Mouse (Mus musculus) neural tube, embryonic 13.5 days (tissue): ENCODE results near the gene Muc20. TPM values are rescaled to one million over a fixed set of nuclear protein-coding genes. Genes with fewer than 3 reads are reported as not detected.

ENCODE experiments used
- ATAC-seq: fragments of 200-750 bp; cut with Nextera tagmentation; 2 replicates; pipeline ENCODE4 v1.8.0; 2017; ENCODE audit warnings: low read depth, mild to moderate bottlenecking, moderate TSS enrichment, moderate library complexity
- H3K27ac ChIP-seq: fragments of 300-500 bp; sonication (generic); replicated peaks from 2 replicates; pipeline ENCODE4 v1.5.1; 2015; ENCODE audit warnings: moderate library complexity, mild to moderate bottlenecking, inconsistent platforms
- H3K27me3 ChIP-seq: fragments of 300-500 bp; sonication (generic); 2 replicates; pipeline ENCODE4 v1.6.1; 2015; ENCODE audit warnings: mild to moderate bottlenecking, inconsistent platforms
- H3K36me3 ChIP-seq: fragments of 300-500 bp; sonication (generic); 2 replicates; pipeline ENCODE4 v1.6.1; 2015; ENCODE audit warnings: mild to moderate bottlenecking, inconsistent platforms
- H3K4me1 ChIP-seq: fragments of 300-500 bp; sonication (generic); replicated peaks from 2 replicates; pipeline ENCODE4 v1.6.1; 2015; ENCODE audit warnings: inconsistent platforms
- H3K4me2 ChIP-seq: fragments of 300-500 bp; sonication (generic); 2 replicates; pipeline ENCODE4 v1.6.1; 2015; ENCODE audit warnings: inconsistent platforms, mild to moderate bottlenecking, moderate library complexity
- H3K4me3 ChIP-seq: fragments of 300-500 bp; sonication (generic); 2 replicates; pipeline ENCODE4 v1.5.1; 2015; ENCODE audit warnings: mild to moderate bottlenecking, inconsistent platforms
- H3K9ac ChIP-seq: fragments of 300-500 bp; sonication (generic); 2 replicates; pipeline ENCODE4 v1.6.1; 2015; ENCODE audit warnings: moderate library complexity, mild to moderate bottlenecking, inconsistent platforms
- H3K9me3 ChIP-seq: fragments of 300-500 bp; sonication (generic); 2 replicates; pipeline ENCODE4 v1.6.1; 2016; ENCODE audit warnings: inconsistent platforms
- WGBS: fragments of 180-500 bp; shearing (Covaris S2); methylation state at CpG from one replicate; pipeline ENCODE4 v1.1.7; 2015; 5-methylcytosine and 5-hydroxymethylcytosine counted together
- polyA plus RNA-seq: library from polyadenylated mRNA; unstranded; fragments of >200 nt; fragmentation: Nextera tagmentation; extraction: Ambion mirVana; gene quantifications from 2 replicates; pipeline ENCODE4 v1.2.1, GENCODE M21; 2015

Muc20 gene
- polyA plus RNA-seq, 1 experiment from 2014 or later: not detected

DNA sequence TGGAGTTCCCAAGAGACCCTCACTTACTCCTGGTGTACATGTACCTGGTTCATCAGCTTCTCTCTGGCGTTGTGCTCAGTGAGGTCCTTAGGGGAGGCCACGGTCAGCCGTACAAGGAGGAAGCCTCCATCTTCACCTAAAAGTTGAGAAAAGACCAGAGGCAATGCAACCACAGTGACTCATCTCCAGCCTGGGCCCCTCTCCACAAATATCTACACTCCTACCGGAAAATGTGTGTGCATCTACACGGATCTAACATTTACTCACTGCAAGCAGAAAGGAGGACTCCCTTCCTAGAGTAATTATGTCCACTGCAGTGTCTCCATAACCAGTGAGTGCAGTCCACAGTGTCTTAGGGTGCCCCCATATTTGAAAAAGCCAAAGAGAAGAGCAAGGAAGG is 7.2 kb downstream of the Muc20 start:
- Histone ChIP-seq H3K4me2 (no peak overlapping the region), H3K27me3 (no peaks in the 10 kb centered on the region), H3K36me3 (no peaks in the 10 kb centered on the region), H3K27ac (no peak overlapping the region), H3K9me3 (no peaks in the 10 kb centered on the region; the same call in 1 of the 2 replicates), H3K4me3 (no peak overlapping the region), H3K9ac (no peak overlapping the region), H3K4me1 (no peaks in the 10 kb centered on the region)
- no peak for ATAC-seq
- WGBS: 87% methylated on average over 5 of the region's 5 CpGs

DNA sequence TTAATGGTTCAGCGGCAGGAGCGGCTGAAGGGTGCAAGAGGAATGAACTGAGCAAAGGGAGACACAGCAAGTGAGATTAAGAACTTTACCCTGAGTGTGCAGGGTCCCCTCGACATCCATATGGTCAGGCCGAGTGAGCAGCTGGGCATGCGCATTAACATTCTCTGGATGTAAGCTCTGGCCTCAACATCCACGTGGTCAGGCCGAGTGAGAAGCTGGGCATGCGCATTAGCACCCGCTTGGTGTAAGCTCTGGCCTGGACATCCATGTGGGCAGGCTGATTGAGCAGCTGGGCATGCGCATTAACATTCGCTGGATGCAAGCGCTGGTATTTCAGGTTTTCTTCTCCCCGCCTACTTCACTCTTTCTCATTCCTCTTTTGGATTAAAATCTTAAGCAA is 12.4 kb downstream of the Muc20 start:
- no peak overlapping the region for H3K9ac ChIP-seq
- no peak overlapping the region for H3K27ac ChIP-seq
- no peak overlapping the region for H3K4me3 ChIP-seq
- H3K4me2 ChIP-seq: no peak overlapping the region
- peak; percentile 74 for ATAC-seq
- H3K9me3 ChIP-seq: no peaks in the 10 kb centered on the region; the same call in 1 of the 2 replicates
- H3K4me1 ChIP-seq: peaks cover 5% of the 10 kb centered on the region; the same call in 1 of the 2 replicates
- no peaks in the 10 kb centered on the region for H3K36me3 ChIP-seq
- 67% methylated on average over 13 of the region's 13 CpGs for WGBS
- H3K27me3 ChIP-seq: no peaks in the 10 kb centered on the region

DNA sequence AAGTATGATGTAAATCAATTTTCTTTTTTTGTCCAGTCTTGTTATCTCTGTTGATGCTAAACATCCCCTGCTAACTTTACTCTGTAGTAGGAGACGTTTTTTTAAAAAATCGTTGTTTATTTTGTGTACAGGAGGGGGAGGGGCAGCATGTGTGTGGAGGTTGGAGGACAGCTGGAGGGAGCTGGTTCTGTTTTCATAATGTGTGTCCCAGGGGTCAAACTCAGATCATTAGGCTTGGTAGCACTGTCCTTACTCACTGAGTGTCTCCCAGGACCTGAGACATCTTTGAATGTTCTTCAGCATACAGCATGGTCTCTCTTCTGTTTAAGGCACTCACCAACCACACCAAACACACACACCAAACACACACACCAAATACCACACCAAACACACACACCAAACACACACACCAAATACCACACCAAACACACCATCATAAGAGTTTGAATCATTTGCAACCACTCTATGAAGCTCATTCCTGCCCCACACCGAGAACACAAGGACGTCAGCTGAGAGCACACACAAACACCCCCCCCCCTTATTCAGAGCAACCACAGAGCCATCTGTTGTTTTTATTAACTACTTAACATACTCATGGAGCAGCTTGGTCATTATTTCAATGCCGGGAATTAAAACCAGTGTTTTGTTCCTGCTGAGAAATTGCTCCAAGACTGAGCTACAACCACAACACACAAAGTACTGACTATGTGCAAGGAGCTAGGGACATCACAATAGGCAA is 13.7 kb downstream of the Muc20 start:
- H3K4me1 ChIP-seq: peaks cover 10% of the 10 kb centered on the region; the same call in 1 of the 2 replicates
- H3K4me3 ChIP-seq: no peak overlapping the region
- H3K36me3 ChIP-seq: no peaks in the 10 kb centered on the region
- H3K27me3 ChIP-seq: no peaks in the 10 kb centered on the region
- ATAC-seq: no peak; the same call in 1 of the 2 replicates
- no peak overlapping the region for H3K9ac ChIP-seq
- no peak overlapping the region for H3K27ac ChIP-seq
- H3K9me3 ChIP-seq: no peaks in the 10 kb centered on the region; the same call in 1 of the 2 replicates
- WGBS: 41% methylated on average over 5 of the region's 5 CpGs
- H3K4me2 ChIP-seq: no peak overlapping the region

DNA sequence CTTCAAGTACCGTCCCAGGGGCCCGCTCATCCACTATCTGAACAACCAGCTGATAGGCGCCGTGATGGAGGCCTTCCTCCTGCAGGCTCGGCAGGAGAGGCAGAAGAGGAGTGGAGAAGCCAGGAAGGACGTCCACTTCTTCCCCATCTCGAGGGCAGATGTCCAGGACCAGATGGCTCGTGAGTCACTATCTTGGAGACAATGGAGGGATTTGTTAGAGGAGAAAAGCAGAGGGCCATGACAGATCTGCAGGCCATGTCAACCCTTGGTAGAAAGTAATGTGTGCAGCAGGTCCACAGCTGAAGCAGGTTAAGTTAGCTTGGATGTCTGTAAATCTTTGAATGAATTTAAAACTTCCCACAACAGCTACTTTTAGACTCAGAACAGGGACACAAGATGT is 18.3 kb downstream of the Muc20 start:
- H3K36me3 ChIP-seq: no peaks in the 10 kb centered on the region
- no peak overlapping the region for H3K4me3 ChIP-seq
- H3K27ac ChIP-seq: no peak overlapping the region
- H3K4me2 ChIP-seq: no peak overlapping the region
- H3K4me1 ChIP-seq: peaks cover 14% of the 10 kb centered on the region; the same call in 1 of the 2 replicates
- H3K27me3 ChIP-seq: no peaks in the 10 kb centered on the region
- ATAC-seq: no peak
- WGBS: 51% methylated on average over 8 of the region's 8 CpGs
- H3K9me3 ChIP-seq: no peaks in the 10 kb centered on the region
- no peak overlapping the region for H3K9ac ChIP-seq

DNA sequence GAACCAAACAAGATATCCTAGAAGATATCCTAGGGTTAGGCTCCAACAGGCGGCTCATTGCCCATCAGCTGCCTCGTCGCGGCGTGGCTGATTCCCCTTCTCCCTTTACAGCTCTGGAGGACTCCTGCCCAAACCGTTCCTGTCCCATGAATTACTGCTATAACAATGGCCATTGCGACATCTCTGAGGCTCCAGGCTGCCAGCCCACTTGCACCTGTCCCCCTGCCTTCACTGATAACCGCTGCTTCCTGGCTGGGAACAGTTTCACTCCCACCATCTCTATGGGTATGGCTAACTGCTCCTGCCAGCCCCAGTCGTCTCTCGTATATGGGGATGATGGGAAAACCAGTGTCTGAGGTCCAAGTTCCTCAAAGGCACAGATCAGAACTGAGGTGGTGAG is 20.6 kb downstream of the Muc20 start:
- Histone ChIP-seq H3K4me1 (peaks cover 9% of the 10 kb centered on the region; the same call in 1 of the 2 replicates), H3K4me3 (no peak overlapping the region), H3K9me3 (no peaks in the 10 kb centered on the region), H3K27me3 (no peaks in the 10 kb centered on the region), H3K4me2 (no peak overlapping the region), H3K36me3 (no peaks in the 10 kb centered on the region), H3K9ac (no peak overlapping the region), H3K27ac (no peak overlapping the region)
- no peak for ATAC-seq
- WGBS: 64% methylated on average over 10 of the region's 10 CpGs

DNA sequence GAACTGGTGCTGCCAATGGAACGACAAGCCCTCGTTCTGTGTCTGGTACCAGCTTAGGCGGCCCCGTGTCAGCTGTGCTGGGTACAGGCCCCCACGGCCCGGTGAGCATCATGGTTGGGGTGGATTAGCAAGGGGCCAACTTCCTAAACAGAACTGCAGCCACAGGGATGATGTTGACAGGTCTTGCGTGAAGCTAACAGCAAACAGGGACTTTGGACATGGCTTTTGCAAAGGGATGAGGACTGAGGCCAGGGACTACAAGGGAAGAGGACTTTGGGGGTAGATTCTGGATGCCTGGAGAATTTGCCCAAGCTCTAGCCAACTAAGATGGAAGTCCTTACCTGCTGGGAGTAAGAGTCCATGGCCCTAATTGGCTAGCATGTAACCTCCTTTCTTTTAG is 30.3 kb downstream of the Muc20 start:
- Histone ChIP-seq H3K4me1 (no peaks in the 10 kb centered on the region), H3K27ac (no peak overlapping the region), H3K4me3 (no peak overlapping the region), H3K9me3 (no peaks in the 10 kb centered on the region), H3K36me3 (no peaks in the 10 kb centered on the region), H3K27me3 (no peaks in the 10 kb centered on the region), H3K9ac (no peak overlapping the region), H3K4me2 (no peak overlapping the region)
- ATAC-seq: no peak
- WGBS: 95% methylated on average over 7 of the region's 7 CpGs

DNA sequence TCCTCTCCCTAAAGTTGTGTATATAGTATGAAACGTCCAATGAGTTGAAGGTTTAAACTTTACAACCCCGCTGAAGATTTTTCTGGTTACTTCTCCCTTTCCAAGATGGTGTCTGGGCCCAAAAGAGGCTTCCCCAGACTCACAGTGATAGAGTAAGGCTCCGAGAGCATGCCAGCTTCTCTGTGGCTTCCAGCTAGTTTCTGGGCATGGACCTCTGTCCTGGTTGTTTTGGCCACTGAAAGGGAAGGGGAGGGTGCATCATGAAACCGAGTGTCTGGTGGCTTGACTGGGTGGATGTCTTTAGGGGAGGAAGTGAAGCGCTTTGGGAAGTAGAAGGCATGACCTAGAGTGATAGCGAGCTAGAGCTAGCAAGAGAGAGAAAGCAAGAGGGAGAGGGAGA is 32.3 kb downstream of the Muc20 start:
- H3K27me3 ChIP-seq: no peaks in the 10 kb centered on the region
- H3K4me1 ChIP-seq: no peaks in the 10 kb centered on the region
- 80% methylated on average over 6 of the region's 6 CpGs for WGBS
- no peak overlapping the region for H3K4me3 ChIP-seq
- no peak overlapping the region for H3K27ac ChIP-seq
- no peaks in the 10 kb centered on the region for H3K36me3 ChIP-seq
- ATAC-seq: no peak
- no peak overlapping the region for H3K9ac ChIP-seq
- H3K4me2 ChIP-seq: no peak overlapping the region
- no peaks in the 10 kb centered on the region for H3K9me3 ChIP-seq

DNA sequence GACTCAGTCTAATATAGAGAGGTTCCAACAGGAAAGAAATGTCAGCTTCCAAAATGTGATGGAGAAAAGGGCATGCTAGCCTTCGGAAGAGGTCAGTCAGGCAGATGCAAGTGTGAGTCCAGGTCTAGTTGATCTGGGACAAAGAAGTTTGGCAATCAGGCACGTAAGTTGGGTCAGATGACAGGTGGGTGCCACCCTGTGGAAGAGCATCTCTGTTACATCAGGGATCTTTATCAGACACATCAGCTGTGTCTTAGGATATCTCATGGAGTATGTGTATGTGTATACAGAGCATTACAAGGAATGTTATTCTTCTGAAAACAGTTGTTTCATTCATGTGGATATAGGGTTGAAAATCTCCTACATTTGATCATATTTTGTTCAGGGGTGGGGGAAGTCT is 32.7 kb downstream of the Muc20 start:
- no peak overlapping the region for H3K9ac ChIP-seq
- no peak overlapping the region for H3K27ac ChIP-seq
- H3K4me3 ChIP-seq: no peak overlapping the region
- no peaks in the 10 kb centered on the region for H3K27me3 ChIP-seq
- WGBS: 85% methylated on average over 2 of the region's 2 CpGs
- no peaks in the 10 kb centered on the region for H3K9me3 ChIP-seq
- no peak for ATAC-seq
- H3K4me2 ChIP-seq: no peak overlapping the region
- no peaks in the 10 kb centered on the region for H3K36me3 ChIP-seq
- H3K4me1 ChIP-seq: no peaks in the 10 kb centered on the region

DNA sequence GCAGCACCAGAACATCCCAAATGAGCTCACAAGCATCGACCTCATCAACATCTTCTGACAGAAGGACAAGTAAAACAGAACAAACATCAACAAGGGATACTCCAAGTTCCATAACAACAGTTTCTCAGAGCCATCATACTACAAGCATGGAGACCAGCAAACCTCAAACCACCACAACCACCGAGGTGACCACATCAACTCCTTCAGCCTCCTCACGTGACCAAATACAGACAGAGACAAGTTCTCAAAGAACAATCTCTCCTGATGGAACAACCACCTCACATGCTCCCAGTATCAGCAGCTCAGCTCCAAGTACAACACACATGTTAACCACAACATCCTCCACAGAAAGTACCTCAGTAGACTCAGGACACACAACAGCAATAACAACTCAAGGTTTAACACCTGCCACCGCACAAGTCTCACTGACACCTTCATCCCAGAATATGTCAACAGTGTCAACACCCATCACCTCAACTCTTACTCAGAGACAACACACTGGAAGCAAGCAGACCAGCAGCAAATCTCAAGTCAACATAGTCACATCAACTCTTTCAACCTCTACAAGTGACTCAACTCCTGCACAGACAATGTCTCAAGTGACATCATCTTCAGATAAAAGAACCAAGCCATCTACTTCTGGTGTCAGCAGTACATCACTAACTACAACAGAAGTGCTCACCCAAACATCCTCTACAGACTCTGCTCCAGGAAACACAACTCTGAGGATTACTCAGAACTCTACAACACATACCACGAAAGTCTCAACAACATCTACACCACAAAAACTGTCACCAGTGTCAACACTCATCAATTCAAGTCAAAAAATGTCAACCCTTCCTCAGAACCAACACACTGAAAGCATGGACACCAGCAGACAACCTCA is 46.8 kb downstream of the Muc20 start:
- no peak overlapping the region for H3K27ac ChIP-seq

DNA sequence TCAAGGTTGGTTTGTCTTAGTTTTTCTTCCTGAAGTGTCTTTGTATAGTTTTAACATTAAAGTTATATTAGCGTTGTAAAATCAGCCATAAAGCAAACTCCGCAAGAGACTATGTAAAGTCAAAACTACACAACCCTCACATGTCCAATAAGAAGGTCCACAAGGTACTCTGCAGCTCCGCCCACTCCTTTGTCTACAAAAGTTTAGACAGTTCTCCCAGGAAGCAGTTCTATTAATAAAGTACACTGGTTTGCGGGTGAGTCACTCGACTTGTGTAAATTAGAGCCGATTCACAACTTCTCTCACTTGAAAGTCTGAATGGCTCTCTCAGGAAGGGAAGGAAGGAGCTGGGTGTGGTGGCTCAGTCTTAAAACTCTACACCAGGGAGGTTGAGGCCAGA is 51.4 kb downstream of the Muc20 start:
- H3K4me2 ChIP-seq: no peak overlapping the region
- no peak overlapping the region for H3K27ac ChIP-seq
- H3K9ac ChIP-seq: no peak overlapping the region
- 84% methylated on average over 6 of the region's 6 CpGs for WGBS
- no peaks in the 10 kb centered on the region for H3K9me3 ChIP-seq
- no peak overlapping the region for H3K4me3 ChIP-seq
- H3K36me3 ChIP-seq: no peaks in the 10 kb centered on the region
- ATAC-seq: no peak
- H3K27me3 ChIP-seq: no peaks in the 10 kb centered on the region
- H3K4me1 ChIP-seq: no peaks in the 10 kb centered on the region

More for the DNA sequence above, 46.8 kb downstream of the Muc20 start:
- H3K4me2 ChIP-seq: no peak overlapping the region
- ATAC-seq: no peak
- WGBS: 89% methylated on average over 5 of the region's 5 CpGs
- H3K36me3 ChIP-seq: no peaks in the 10 kb centered on the region
- H3K27me3 ChIP-seq: no peaks in the 10 kb centered on the region
- no peaks in the 10 kb centered on the region for H3K9me3 ChIP-seq
- H3K4me1 ChIP-seq: no peaks in the 10 kb centered on the region
- no peak overlapping the region for H3K9ac ChIP-seq
- H3K4me3 ChIP-seq: no peak overlapping the region

DNA sequence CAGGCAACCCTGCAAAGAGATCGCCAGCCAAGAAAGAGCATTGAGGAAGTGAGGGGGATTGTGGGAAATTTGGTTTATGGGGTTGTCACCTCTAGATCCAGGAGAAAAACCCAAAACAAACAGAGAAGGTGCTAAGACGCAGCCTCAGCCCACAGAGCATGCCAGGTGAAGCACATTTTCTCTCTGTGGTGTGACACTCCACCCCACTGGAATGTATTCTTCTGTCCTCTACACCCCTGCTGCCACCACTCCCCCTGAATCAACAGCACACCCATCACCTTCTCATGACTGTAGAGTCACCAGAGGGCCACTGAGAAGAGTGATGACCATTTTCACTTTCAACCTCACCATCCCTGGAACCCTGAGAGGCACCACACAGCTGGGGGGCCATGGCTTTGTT is 54.5 kb downstream of the Muc20 start:
- no peak overlapping the region for H3K4me2 ChIP-seq

DNA sequence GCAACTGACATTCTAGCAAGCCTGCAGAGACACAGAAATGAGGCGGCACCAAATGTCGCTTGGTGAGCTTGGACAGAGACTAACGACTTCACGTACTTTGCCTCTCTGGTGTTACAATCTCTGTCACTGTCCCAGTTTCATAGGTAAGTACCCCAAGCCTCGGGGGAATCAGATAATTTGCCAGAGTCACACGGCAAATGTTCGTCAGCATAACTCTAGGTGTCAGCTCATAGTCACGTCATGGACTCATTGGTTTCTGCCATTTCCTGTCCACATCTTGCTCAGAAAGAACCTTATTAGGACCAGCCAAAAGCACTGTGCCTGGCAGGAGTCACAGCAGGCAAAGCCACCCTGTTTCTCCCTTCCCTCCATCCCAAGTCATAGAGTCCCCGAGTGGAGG is 55.9 kb downstream of the Muc20 start:
- H3K27me3 ChIP-seq: no peaks in the 10 kb centered on the region
- H3K9ac ChIP-seq: no peak overlapping the region
- H3K4me2 ChIP-seq: no peak overlapping the region
- no peak for ATAC-seq
- no peak overlapping the region for H3K4me3 ChIP-seq
- H3K27ac ChIP-seq: no peak overlapping the region
- H3K36me3 ChIP-seq: no peaks in the 10 kb centered on the region
- H3K4me1 ChIP-seq: no peaks in the 10 kb centered on the region
- WGBS: 81% methylated on average over 9 of the region's 9 CpGs
- H3K9me3 ChIP-seq: no peaks in the 10 kb centered on the region

More for the DNA sequence above, 54.5 kb downstream of the Muc20 start:
- Histone ChIP-seq H3K4me1 (no peaks in the 10 kb centered on the region), H3K27me3 (no peaks in the 10 kb centered on the region), H3K9ac (no peak overlapping the region), H3K27ac (no peak overlapping the region), H3K4me3 (no peak overlapping the region), H3K9me3 (no peaks in the 10 kb centered on the region), H3K36me3 (no peaks in the 10 kb centered on the region)
- 83% methylated on average over 2 of the region's 2 CpGs for WGBS
- ATAC-seq: no peak
